Mouse (Mus musculus) thymus, adult 18-20 months (tissue): ENCODE measurements around the gene Dmrtb1.

ENCODE experiments used
- DNase-seq, 2 experiments: peaks; one replicate each; pipeline ENCODE4 v3.0.0; 2022; ENCODE audit warnings: mixed read lengths in 2 of 2

Dmrtb1 gene

GRCm38 (mm10) chr4:107680311-107681098 lies 3.5 kb downstream of the Dmrtb1 start:
- no peak for DNase-seq

DNA sequence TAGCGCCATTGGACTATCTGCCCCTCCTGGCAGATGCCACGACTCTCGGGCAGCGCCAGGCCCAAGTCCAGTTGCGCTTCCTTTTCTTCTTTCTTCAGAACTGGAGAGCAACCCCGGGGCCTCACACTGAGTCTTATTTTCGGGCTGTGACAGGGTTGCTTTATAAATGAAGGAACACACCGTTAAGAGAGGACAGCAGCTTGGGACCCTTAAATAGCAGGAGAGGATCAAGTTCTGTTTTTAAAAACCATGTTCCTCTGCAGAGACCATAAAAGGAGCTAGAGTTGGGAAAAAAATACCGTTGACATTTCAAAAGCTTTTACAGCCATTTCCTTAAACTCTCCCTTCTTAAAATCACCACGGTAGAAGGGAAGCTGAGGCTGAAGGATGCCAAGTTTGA lies 8.4 kb downstream of the Dmrtb1 start:
- no peak for DNase-seq

DNA sequence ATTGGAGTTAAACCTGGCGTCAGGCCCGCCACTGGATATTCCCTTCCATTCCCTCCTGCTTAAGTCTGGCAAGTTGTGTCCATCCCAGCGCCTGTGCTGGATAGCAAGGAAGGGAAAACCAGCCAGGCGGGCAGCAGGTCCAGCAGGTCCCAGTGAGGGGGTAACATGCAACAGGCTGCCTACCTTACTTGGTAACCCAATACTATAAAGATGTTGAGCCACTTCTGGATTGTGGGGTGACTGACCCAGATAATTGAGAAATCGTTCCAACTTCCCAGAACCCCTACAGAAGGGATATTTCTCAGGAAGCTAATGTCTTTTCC lies 9.7 kb downstream of the Dmrtb1 start:
- no peak for DNase-seq

DNA sequence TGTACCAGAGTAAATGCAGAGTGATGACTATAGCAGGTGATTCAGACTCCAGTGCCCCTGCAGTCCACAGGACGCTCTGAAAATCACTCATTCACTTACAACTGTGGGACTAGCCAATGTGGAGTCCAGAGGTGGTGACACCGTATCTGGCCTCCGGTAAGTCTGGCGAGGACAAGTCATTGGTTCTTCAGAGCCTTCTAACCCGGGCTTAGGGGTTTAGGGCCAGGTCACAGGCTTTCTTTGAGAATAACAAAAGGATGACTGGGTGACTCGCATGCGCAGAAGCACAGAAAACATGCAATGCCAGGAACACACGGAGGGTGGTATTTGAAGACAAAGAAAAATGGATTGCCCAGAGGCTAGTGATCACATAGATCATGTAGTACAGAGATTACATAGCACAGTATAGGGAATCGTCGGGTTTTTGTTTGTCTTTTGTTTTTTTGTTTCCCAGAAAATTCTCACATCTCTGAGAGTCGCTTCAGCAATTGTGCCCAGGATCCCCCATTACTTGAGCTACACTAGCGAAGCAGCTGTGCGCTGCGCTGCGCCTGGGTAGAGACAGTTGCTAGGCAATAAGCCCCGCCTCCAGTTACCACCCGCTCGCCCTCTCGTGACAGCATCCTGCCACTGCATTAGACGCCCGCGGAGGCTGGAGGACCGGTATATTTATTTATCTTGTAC lies 10.2 kb downstream of the Dmrtb1 start:
- peak; percentile 59 to 60 for DNase-seq

GRCm38 (mm10) chr4:107670731-107671130 lies 13.3 kb downstream of the Dmrtb1 start:
- DNase-seq = no peak

GRCm38 (mm10) chr4:107668514-107668913 lies 15.5 kb downstream of the Dmrtb1 start:
- DNase-seq = no peak

GRCm38 (mm10) chr4:107660649-107661048 lies 23.4 kb downstream of the Dmrtb1 start:
- no peak for DNase-seq

- no peak for DNase-seq
Measured at GRCm38 (mm10) chr4:107653280-107653643, 30.8 kb downstream of the Dmrtb1 start.

- peak in 1 of 2 experiments; percentile 7 for DNase-seq
Measured at GRCm38 (mm10) chr4:107652598-107653279, 31.3 kb downstream of the Dmrtb1 start.

DNA sequence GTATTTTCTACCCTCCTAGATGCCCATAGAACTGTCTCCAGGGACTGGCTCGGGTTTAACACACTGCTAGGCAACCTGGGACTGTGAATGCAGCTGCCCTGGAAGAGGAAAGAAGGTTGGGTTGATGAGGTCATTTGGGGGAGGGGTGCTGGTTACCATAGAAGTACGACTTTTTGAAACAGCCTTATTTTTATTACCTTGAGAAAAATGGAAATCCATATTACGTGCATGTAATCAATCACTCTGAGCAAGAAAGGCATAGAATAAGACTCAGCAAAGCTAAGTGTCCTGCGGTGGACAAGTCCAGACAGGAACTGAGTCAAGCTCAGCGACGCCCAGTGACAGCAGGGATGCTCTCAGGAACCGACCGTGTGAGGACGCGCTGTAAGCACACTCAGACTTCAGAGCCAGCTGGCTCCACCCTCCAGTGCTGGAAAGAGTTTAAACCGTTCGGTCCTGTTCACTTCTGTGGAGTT lies 33.0 kb downstream of the Dmrtb1 start:
- no peak for DNase-seq

GRCm38 (mm10) chr4:107648959-107649485 lies 35.0 kb downstream of the Dmrtb1 start:
- DNase-seq = no peak

GRCm38 (mm10) chr4:107641624-107642023 lies 42.4 kb downstream of the Dmrtb1 start:
- no peak for DNase-seq

DNA sequence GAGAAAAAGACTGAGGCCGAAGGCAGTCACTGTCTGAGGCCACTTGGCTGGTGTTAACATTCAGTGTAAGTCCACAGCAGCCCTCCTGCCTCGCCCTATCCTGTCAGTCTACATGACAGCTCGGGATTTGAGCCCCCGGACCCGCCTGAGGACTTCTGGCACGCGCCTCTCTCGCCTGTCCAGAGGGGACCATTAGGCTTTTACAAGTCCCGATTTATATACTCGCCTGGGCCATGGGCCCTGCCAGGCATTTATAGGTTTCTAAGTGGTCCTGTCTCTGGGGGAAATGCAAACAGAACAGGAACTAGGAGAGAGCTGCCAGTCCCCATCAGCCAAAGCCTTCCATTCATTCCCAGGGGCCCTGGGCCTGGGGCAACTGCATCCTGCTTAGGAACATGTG lies 45.7 kb downstream of the Dmrtb1 start:
- DNase-seq = no peak

GRCm38 (mm10) chr4:107637670-107638069 lies 46.4 kb downstream of the Dmrtb1 start:
- no peak for DNase-seq

GRCm38 (mm10) chr4:107636099-107636498 lies 47.9 kb downstream of the Dmrtb1 start:
- no peak for DNase-seq

DNA sequence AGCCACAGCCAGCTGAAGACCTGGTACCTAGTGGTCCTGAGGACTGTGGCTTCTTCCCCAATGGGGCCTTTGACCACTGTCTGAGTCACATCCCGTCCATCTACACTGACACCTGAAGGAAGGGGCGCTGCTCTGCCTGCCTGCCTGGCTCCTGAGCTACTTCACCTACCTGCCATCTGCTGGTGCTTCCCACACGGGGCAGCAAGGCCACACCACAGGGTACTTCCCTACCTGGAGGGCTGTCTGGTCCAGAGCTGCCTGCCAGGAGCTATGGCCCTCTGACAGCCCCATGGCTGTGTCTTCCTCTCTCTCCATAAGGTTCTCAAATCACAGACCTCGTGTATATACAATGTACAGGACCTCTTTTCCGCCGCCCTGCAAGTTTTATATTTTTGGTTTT lies 49.4 kb downstream of the Dmrtb1 start:
- DNase-seq = no peak

GRCm38 (mm10) chr4:107628921-107629411 lies 55.1 kb downstream of the Dmrtb1 start:
- DNase-seq = no peak

GRCm38 (mm10) chr4:107628226-107628625 lies 55.8 kb downstream of the Dmrtb1 start:
- no peak for DNase-seq
